Mouse (Mus musculus) olfactory bulb, adult 2 months (tissue): ENCODE results near the gene Fam89b. TPM values are rescaled to one million over a fixed set of nuclear protein-coding genes. Genes with fewer than 3 reads are reported as not detected.

Source experiments
- H3K27ac ChIP-seq: fragments of 200-500 bp; 2 replicates; pipeline ENCODE4 v1.5.1; 2012; ENCODE audit warnings: low read depth, low read length; ENCODE audit not compliant: insufficient read depth
- H3K4me1 ChIP-seq: fragments of 200-500 bp; 2 replicates; pipeline ENCODE4 v1.6.1; 2012; ENCODE audit warnings: low read length; ENCODE audit not compliant: control insufficient read depth, insufficient read depth
- H3K4me3 ChIP-seq: fragments of 200-500 bp; 2 replicates; pipeline ENCODE4 v1.5.1; 2012; ENCODE audit warnings: mild to moderate bottlenecking, low read depth, low read length, moderate library complexity; ENCODE audit not compliant: insufficient read depth
- CTCF ChIP-seq: fragments of 200-500 bp; IDR thresholded peaks from 2 replicates; pipeline ENCODE4 v1.5.1; 2012; ENCODE audit warnings: low read depth, mild to moderate bottlenecking, low read length, moderate library complexity; ENCODE audit not compliant: insufficient read depth
- POLR2A ChIP-seq: fragments of 200-500 bp; IDR thresholded peaks from 2 replicates; pipeline ENCODE4 v1.6.1; 2012; ENCODE audit warnings: mild to moderate bottlenecking, low read depth, low read length, moderate library complexity; ENCODE audit not compliant: insufficient read depth
- WGBS: fragments of 180-500 bp; shearing (Covaris S2); methylation state at CpG from one replicate; pipeline ENCODE4 v1.1.7; 2018; 5-methylcytosine and 5-hydroxymethylcytosine counted together
- polyA plus RNA-seq: library from polyadenylated mRNA; stranded (reverse); fragments of >200 nt; gene quantifications from 2 replicates; pipeline ENCODE4 v1.2.4, GENCODE M21; 2012; ENCODE audit warnings: low replicate concordance; ENCODE audit not compliant: missing spikeins, insufficient read depth, insufficient read length

Gene Fam89b
- polyA plus RNA-seq, 1 experiment, result not detected

- WGBS, result 3% methylated on average over 32 of the region's 32 CpGs
- Histone ChIP-seq H3K4me3 (peak overlapping the region; percentile 79), H3K27ac (peak overlapping the region; percentile 55), H3K4me1 (peaks cover 45% of the 10 kb centered on the region)
- no peak for TF ChIP-seq CTCF
- no peak for TF ChIP-seq POLR2A
These were observed 12.8 kb upstream of the Fam89b start for GRCm38 (mm10) chr19:5742241-5742641.

GRCm38 (mm10) chr19:5741641-5742240 lies 12.3 kb upstream of the Fam89b start:
- H3K4me1 ChIP-seq, result peaks cover 43% of the 10 kb centered on the region
- WGBS, result 1% methylated on average over 55 of the region's 55 CpGs
- peak overlapping the region; percentile 55 for H3K27ac ChIP-seq
- peak overlapping the region; percentile 79 for H3K4me3 ChIP-seq
- TF ChIP-seq CTCF, result no peak
- TF ChIP-seq POLR2A, result 0 out of 2 replicates have a peak, but pooled peaks have one; percentile 29

- Histone ChIP-seq H3K27ac (peak within 1 kb of the TSS; percentile 55), H3K4me1 (peaks cover 32% of the 10 kb centered on the region), H3K4me3 (peak within 1 kb of the TSS; percentile 79)
- 45% methylated on average over 14 of the region's 14 CpGs for WGBS
- no peak for TF ChIP-seq POLR2A
- no peak for TF ChIP-seq CTCF
These were observed 11.2 kb upstream of the Fam89b start, which contains the start of gene Ltbp3 for GRCm38 (mm10) chr19:5740320-5741317. Ltbp3 (plus strand) TSS chr19:5740904.

- no peak for TF ChIP-seq POLR2A
- no peak for TF ChIP-seq CTCF
- H3K4me1 ChIP-seq, result peaks cover 24% of the 10 kb centered on the region
- 72% methylated on average over 2 of the region's 2 CpGs for WGBS
These were observed 10.0 kb upstream of the Fam89b start for GRCm38 (mm10) chr19:5739446-5739845.

GRCm38 (mm10) chr19:5734325-5734724 lies 4.9 kb upstream of the Fam89b start:
- Histone ChIP-seq H3K27ac (no peak overlapping the region), H3K4me3 (no peak overlapping the region), H3K4me1 (peaks cover 10% of the 10 kb centered on the region)
- WGBS, result 77% methylated on average over 9 of the region's 9 CpGs
- no peak for TF ChIP-seq CTCF
- TF ChIP-seq POLR2A, result no peak

More at GRCm38 (mm10) chr19:5739446-5739845, 10.0 kb upstream of the Fam89b start:
- Histone ChIP-seq H3K4me3 (no peak overlapping the region), H3K27ac (no peak overlapping the region)

- Histone ChIP-seq H3K4me1 (peaks cover 24% of the 10 kb centered on the region), H3K27ac (0 out of 2 replicates have a peak overlapping the region, but pooled peaks have one; percentile 0), H3K4me3 (peak overlapping the region; percentile 56)
- WGBS, result under 1% methylated on average over 47 of the region's 47 CpGs
- peak; percentile 71 for TF ChIP-seq POLR2A
- TF ChIP-seq CTCF, result no peak
These were observed 2.0 kb upstream of the Fam89b start for GRCm38 (mm10) chr19:5731264-5731978.

GRCm38 (mm10) chr19:5730314-5731186 lies 1.1 kb upstream of the Fam89b start:
- Histone ChIP-seq H3K4me1 (peaks cover 31% of the 10 kb centered on the region), H3K27ac (no peak overlapping the region)
- TF ChIP-seq CTCF (no peak), POLR2A (no peak)

More at GRCm38 (mm10) chr19:5730314-5731186, 1.1 kb upstream of the Fam89b start:
- H3K4me3 ChIP-seq, result peak overlapping the region; percentile 56
- 71% methylated on average over 29 of the region's 29 CpGs for WGBS
